In the genomic region with DNA sequence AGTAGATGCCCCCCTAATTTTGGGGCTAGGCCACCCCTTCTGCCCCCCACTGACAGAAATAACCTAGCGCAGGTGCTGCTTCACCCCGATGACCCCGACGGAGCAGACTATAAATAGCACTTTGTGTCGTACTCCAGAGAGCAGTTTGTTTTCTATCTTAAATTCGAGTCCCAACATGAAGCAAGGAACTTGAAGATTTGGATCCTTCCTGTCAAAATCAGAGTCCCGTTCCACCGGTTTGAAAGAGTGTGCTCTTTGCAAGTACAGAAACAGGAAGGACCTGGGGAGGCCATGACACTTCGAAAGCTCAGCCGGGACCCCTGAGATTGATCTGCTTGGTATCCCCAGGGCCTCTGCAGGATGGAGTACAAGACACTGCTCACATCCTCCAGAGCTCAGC, we compare ENCODE assay signal across 18 mouse cellular contexts. TPM values are rescaled to one million over a fixed set of nuclear protein-coding genes. Genes with fewer than 3 reads are reported as not detected.
A peak's percentile ranks its signal among the peaks of the same experiment; 100 is the strongest.
DNase-seq lines count a peak whose midpoint lies in the region; ATAC-seq and TF ChIP-seq lines count a peak whose summit lies in the region.
"Had no signal": no experiment of that assay in that cellular context is flagged by ENCODE, and none has a peak within 500 bp of the region (broad histone marks: within the 10 kb centered on the region; RNA-seq: fewer than 3 reads in every experiment).

No protein-coding gene starts in this region.

- peaks cover 29% of the 10 kb centered on the region for H3K4me1 ChIP-seq in heart, embryonic 15.5 days (replicated peaks)
- peaks cover 16% of the 10 kb centered on the region for H3K4me1 ChIP-seq in heart, embryonic 10.5 days
- H3K4me1 ChIP-seq in embryonic facial prominence, embryonic 14.5 days (ENCODE audit: control insufficient read depth, insufficient read depth, low read length): peaks cover 18% of the 10 kb centered on the region
- H3K4me1 ChIP-seq in stomach, postnatal 0 days (replicated peaks; ENCODE audit: control insufficient read depth, insufficient read depth): no peaks in the 10 kb centered on the region
- no peaks in the 10 kb centered on the region for H3K4me1 ChIP-seq in midbrain, postnatal 0 days (ENCODE audit: insufficient read depth, low read length)

- no peaks in the 10 kb centered on the region for H3K27me3 ChIP-seq in heart, embryonic 15.5 days
- 0 out of 2 replicates have a peak, but pooled peaks cover 4% of the 10 kb centered on the region for H3K27me3 ChIP-seq in heart, embryonic 10.5 days (ENCODE audit: insufficient read depth, poor library complexity, severe bottlenecking)
- no peaks in the 10 kb centered on the region for H3K27me3 ChIP-seq in embryonic facial prominence, embryonic 14.5 days (replicated peaks; ENCODE audit: control insufficient read depth, insufficient read depth, low read length)
- no peaks in the 10 kb centered on the region for H3K27me3 ChIP-seq in stomach, postnatal 0 days (ENCODE audit: control insufficient read depth, insufficient read depth, low read length)
- H3K27me3 ChIP-seq in midbrain, postnatal 0 days (ENCODE audit: insufficient read depth, low read length): no peaks in the 10 kb centered on the region
- H3K27me3 ChIP-seq: hindbrain, embryonic 13.5 days; limb, embryonic 12.5 days had no signal

- H3K4me2 ChIP-seq in heart, embryonic 15.5 days: peak overlapping the region; percentile 3; the same call in 1 of the 2 replicates
- peak overlapping the region; percentile 23; the same call in 1 of the 2 replicates for H3K4me2 ChIP-seq in embryonic facial prominence, embryonic 14.5 days (ENCODE audit: low read depth, low read length)
- H3K4me2 ChIP-seq in stomach, postnatal 0 days (replicated peaks; ENCODE audit: low read depth): no peak overlapping the region
- no peak overlapping the region for H3K4me2 ChIP-seq in midbrain, postnatal 0 days (ENCODE audit: low read depth, low read length, poor library complexity, severe bottlenecking)
- H3K4me2 ChIP-seq: hindbrain, embryonic 13.5 days; limb, embryonic 12.5 days had no signal

- no peaks in the 10 kb centered on the region for H3K9me3 ChIP-seq in heart, embryonic 15.5 days (replicated peaks)
- no peaks in the 10 kb centered on the region for H3K9me3 ChIP-seq in heart, embryonic 10.5 days
- H3K9me3 ChIP-seq in embryonic facial prominence, embryonic 14.5 days (ENCODE audit: control insufficient read depth, low read length): no peaks in the 10 kb centered on the region
- no peaks in the 10 kb centered on the region for H3K9me3 ChIP-seq in stomach, postnatal 0 days (ENCODE audit: control insufficient read depth, low read length)
- no peaks in the 10 kb centered on the region for H3K9me3 ChIP-seq in midbrain, postnatal 0 days (ENCODE audit: low read length)
- H3K9me3 ChIP-seq: G1E; hindbrain, embryonic 13.5 days; limb, embryonic 12.5 days had no signal

- H3K36me3 ChIP-seq in heart, embryonic 15.5 days: no peaks in the 10 kb centered on the region
- no peaks in the 10 kb centered on the region for H3K36me3 ChIP-seq in heart, embryonic 10.5 days
- no peaks in the 10 kb centered on the region for H3K36me3 ChIP-seq in embryonic facial prominence, embryonic 14.5 days (ENCODE audit: control insufficient read depth, insufficient read depth, low read length)
- H3K36me3 ChIP-seq in stomach, postnatal 0 days (ENCODE audit: control insufficient read depth, insufficient read depth, low read length): no peaks in the 10 kb centered on the region
- H3K36me3 ChIP-seq in midbrain, postnatal 0 days (ENCODE audit: insufficient read depth, low read length): no peaks in the 10 kb centered on the region
- H3K36me3 ChIP-seq: G1E; hindbrain, embryonic 13.5 days; limb, embryonic 12.5 days had no signal

- no peak overlapping the region for H3K4me3 ChIP-seq in heart, embryonic 15.5 days
- no peak overlapping the region for H3K4me3 ChIP-seq in heart, embryonic 10.5 days
- H3K4me3 ChIP-seq in embryonic facial prominence, embryonic 14.5 days (ENCODE audit: low read depth, low read length): no peak overlapping the region
- H3K4me3 ChIP-seq in stomach, postnatal 0 days (ENCODE audit: low read depth, low read length): no peak overlapping the region
- no peak overlapping the region for H3K4me3 ChIP-seq in midbrain, postnatal 0 days (ENCODE audit: low read depth, low read length)
- H3K4me3 ChIP-seq: hindbrain, embryonic 13.5 days; limb, embryonic 12.5 days had no signal

- H3K9ac ChIP-seq in heart, embryonic 15.5 days: no peak overlapping the region
- H3K9ac ChIP-seq in embryonic facial prominence, embryonic 14.5 days (ENCODE audit: low read depth, low read length): no peak overlapping the region
- H3K9ac ChIP-seq in stomach, postnatal 0 days (ENCODE audit: low read length): no peak overlapping the region; the same call in 1 of the 2 replicates
- H3K9ac ChIP-seq in midbrain, postnatal 0 days (replicated peaks; ENCODE audit: low read length, poor library complexity, severe bottlenecking): no peak overlapping the region
- H3K9ac ChIP-seq: forebrain, postnatal 0 days; hindbrain, embryonic 13.5 days; limb, embryonic 12.5 days had no signal

- WGBS in heart, embryonic 15.5 days: 49% methylated on average over 10 of the region's 10 CpGs
- 62% methylated on average over 10 of the region's 10 CpGs for WGBS in heart, embryonic 10.5 days
- WGBS in embryonic facial prominence, embryonic 14.5 days: 45% methylated on average over 10 of the region's 10 CpGs
- WGBS in stomach, postnatal 0 days: 50% methylated on average over 10 of the region's 10 CpGs
- 84% methylated on average over 10 of the region's 10 CpGs for WGBS in midbrain, postnatal 0 days

- no peak overlapping the region for H3K27ac ChIP-seq in heart, embryonic 15.5 days
- no peak overlapping the region for H3K27ac ChIP-seq in heart, embryonic 10.5 days
- peak overlapping the region; percentile 31; the same call in 1 of the 2 replicates for H3K27ac ChIP-seq in embryonic facial prominence, embryonic 14.5 days (replicated peaks; ENCODE audit: low read depth, low read length)
- H3K27ac ChIP-seq in stomach, postnatal 0 days (replicated peaks): peak overlapping the region; percentile 76
- H3K27ac ChIP-seq in midbrain, postnatal 0 days (ENCODE audit: low read depth, low read length): no peak overlapping the region
- H3K27ac ChIP-seq: hindbrain, embryonic 13.5 days; limb, embryonic 12.5 days had no signal

- no peak for TF ChIP-seq CTCF in stomach, postnatal 0 days (IDR thresholded peaks at IDR 0.05; ENCODE audit: low read depth)
- no peak for TF ChIP-seq CTCF in midbrain, postnatal 0 days (IDR thresholded peaks at IDR 0.05)

- no peak for TF ChIP-seq EP300 in stomach, postnatal 0 days (optimal IDR thresholded peaks at IDR 0.05)

- DNase-seq in heart, embryonic 10.5 days (ENCODE audit: low spot score): no peak
- peak; percentile 23 to 42 for DNase-seq in urinary bladder, adult 18-20 months (ENCODE audit: low spot score in 2 of 2)
- DNase-seq in urinary bladder, adult 2 months (ENCODE audit: low spot score): no peak
- DNase-seq in embryonic facial prominence, embryonic 14.5 days (ENCODE audit: low spot score): peak; percentile 84
- DNase-seq in stomach, postnatal 0 days (ENCODE audit: low spot score): no peak
- DNase-seq in midbrain, postnatal 0 days (ENCODE audit: low spot score): no peak
- DNase-seq: cerebellum, adult 9-10 months; forebrain, postnatal 0 days; heart, postnatal 14 days; kidney, postnatal 10 days; lung, postnatal 4 days; right cerebral cortex, postnatal 25 days; thymus, postnatal 36 days had no signal

- no peak for ATAC-seq in heart, embryonic 15.5 days (replicated peaks; ENCODE audit: insufficient number of reproducible peaks, insufficient read depth, low FRiP score, low read depth)
- ATAC-seq in embryonic facial prominence, embryonic 14.5 days (ENCODE audit: low read depth): peak; percentile 45
- ATAC-seq in stomach, postnatal 0 days (ENCODE audit: low FRiP score, low TSS enrichment): no peak
- ATAC-seq in midbrain, postnatal 0 days (ENCODE audit: low FRiP score): no peak

RNA-seq across cellular contexts. Expression of a gene that starts 33.8 kb away (rescaled TPM):
- 0.09 and 0.37 TPM in 2 replicates for polyA plus RNA-seq in heart, embryonic 15.5 days (2015; fragmentation: Nextera tagmentation; extraction: Ambion mirVana)
- polyA plus RNA-seq in heart, embryonic 10.5 days (2016; fragmentation: Nextera tagmentation; extraction: Ambion mirVana): 0.09 TPM in 1 of 2 replicates, not detected in the other
- 1.4 and 1.5 TPM in 2 replicates for polyA plus RNA-seq in urinary bladder, adult 2 months (2012; rRNA removed)
- 1.4 and 2.6 TPM in 2 replicates for polyA plus RNA-seq in embryonic facial prominence, embryonic 14.5 days (2014; fragmentation: Nextera tagmentation; extraction: Ambion mirVana)
- 0.64 and 0.73 TPM in 2 replicates for polyA plus RNA-seq in stomach, postnatal 0 days (2015; fragmentation: Nextera tagmentation; extraction: Ambion mirVana)
- 0.33 and 0.85 TPM in 2 replicates for total RNA-seq in midbrain, postnatal 0 days (2014; rRNA removed)
- polyA plus RNA-seq in midbrain, postnatal 0 days (2015; fragmentation: Nextera tagmentation; extraction: Ambion mirVana): 0.13 and 0.16 TPM in 2 replicates
- total RNA-seq: G1E had no signal
- polyA plus RNA-seq: G1E; liver, embryonic 16.5 days had no signal

Comparison
In these comparisons a context has a peak if more than half of its experiments do, and no peak if none do; other contexts are left out.
1. DNase-seq: peak in urinary bladder, adult 18-20 months (2 of 2) and embryonic facial prominence, embryonic 14.5 days (single experiment); none in heart, embryonic 10.5 days (single experiment), urinary bladder, adult 2 months (single experiment), stomach, postnatal 0 days (single experiment) and midbrain, postnatal 0 days (single experiment).
2. H3K27ac ChIP-seq: peak in embryonic facial prominence, embryonic 14.5 days (single experiment) and stomach, postnatal 0 days (single experiment); none in heart, embryonic 15.5 days (single experiment), heart, embryonic 10.5 days (single experiment) and midbrain, postnatal 0 days (single experiment).
3. H3K4me2 ChIP-seq: peak in heart, embryonic 15.5 days (single experiment) and embryonic facial prominence, embryonic 14.5 days (single experiment); none in stomach, postnatal 0 days (single experiment) and midbrain, postnatal 0 days (single experiment).